Mouse (Mus musculus): Measurements from ENCODE around the gene Crygs. TPM values are rescaled to one million over a fixed set of nuclear protein-coding genes. Genes with fewer than 3 reads are reported as not detected.
A peak's percentile ranks its signal among the peaks of the same experiment; 100 is the strongest.

The Crygs gene
- total RNA-seq (2021), result not detected in 2 replicates
- long read RNA-seq, experiment 1, result 0 reads
- long read RNA-seq, experiment 2, result 0 reads

GRCm38 (mm10) chr16:22811477-22811876 is at the start of gene Crygs:
Crygs (minus strand) TSS chr16:22811577.
- no peak for DNase-seq

DNA sequence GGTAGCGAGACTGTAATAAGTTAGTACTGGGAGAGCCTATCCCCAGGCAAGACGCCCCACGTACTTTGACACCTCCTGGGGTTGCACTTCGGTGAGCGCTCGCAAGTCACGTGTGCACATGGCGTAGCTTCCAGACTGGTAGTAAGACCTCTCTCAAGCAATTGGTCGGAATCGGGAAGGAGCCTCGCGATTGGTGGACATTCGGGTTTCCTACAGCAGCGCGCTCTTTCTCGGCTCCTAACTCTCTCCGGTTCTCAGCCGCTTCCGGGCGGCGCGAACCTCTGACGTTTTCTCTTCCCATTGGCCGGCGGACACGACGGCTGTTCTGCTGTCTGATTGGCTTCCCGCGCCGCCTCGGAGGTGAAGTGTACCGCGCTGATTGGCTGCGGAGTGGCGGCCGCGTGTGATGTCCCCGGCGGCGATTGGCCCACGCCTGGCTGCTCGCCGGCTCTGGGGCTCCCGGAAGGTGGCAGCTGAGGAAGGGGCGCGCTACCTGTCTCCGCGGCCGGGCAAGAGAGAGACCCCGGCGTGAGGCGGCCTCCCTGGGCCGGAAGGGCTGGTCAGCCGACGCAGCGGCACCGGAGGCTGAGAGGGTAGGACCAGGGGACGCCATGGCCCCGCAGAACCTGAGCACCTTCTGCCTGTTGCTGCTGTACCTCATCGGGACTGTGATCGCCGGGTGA is 46.2 kb upstream of the Crygs start, which contains the start of the genes Tbccd1 and Dnajb11:
TSS of gene Tbccd1 (minus strand) at position 239 of the 683 bp plus-strand sequence.
TSS of gene Dnajb11 (plus strand) at position 415 of the 683 bp plus-strand sequence.
- DNase-seq, result peak; percentile 100

GRCm38 (mm10) chr16:22856773-22857172 is 45.4 kb upstream of the Crygs start:
- no peak for DNase-seq

DNA sequence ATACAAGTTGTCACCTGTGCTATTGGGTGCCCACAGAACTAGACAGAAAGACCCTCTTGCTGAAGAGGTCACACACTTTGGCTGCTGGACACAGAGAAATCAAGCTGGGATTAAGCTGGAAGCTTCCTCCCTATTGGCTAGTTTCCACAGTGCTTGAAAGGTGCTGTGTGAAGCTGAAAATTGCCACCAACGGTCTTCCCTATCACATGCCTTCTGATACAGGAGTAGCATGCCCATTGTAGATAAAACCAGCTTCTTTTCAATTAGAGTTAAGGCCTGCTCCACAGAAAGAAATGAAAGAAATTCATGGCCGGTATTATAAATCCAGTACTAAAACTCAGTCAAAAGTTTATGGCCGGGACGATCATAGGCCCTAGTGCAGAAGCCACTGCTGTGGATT is 41.3 kb upstream of the Crygs start:
- no peak for DNase-seq

DNA sequence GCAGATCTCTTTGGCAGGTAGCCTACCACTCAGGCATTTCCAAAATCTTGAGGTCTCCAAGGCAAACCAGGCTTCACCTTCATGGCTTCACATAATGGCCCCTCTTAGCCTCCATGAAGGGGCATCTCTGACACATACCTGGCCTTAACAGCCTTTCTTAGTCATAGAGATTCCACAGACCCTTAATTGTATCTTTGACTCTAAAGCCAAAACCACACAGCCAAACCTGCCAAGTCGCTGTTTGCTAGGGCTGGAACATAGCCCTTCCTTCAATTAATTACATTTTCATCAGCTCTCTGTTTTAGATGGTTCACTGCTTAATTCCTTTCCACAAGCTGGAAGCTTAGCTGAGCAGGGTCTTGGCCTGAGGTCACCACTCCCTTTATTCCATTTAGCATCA is 37.0 kb upstream of the Crygs start:
- DNase-seq, result no peak

GRCm38 (mm10) chr16:22847686-22848085 is 36.3 kb upstream of the Crygs start:
- DNase-seq, result no peak

GRCm38 (mm10) chr16:22845481-22845880 is 34.1 kb upstream of the Crygs start:
- DNase-seq, result peak; percentile 38

DNA sequence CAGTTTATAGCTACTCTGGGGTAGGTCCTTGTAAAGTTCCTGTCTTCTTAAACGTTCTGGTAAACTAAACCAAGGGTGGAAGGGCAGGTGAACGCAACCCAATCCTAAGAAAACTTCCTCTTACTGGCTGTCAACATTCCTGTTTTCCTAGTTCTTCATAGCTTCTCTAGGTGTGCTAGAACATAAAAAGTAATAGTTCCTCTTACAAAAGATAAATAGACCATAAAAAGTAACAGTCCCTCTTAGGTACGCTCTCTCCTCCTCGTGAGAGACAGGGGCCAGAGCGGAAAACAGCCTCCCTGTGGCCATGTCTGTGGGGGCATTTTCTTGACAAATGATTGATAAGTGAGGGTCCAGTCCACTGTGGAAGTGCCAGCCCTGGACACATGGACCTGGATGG is 33.5 kb upstream of the Crygs start:
- DNase-seq, result no peak

- DNase-seq, result peak; percentile 93
Observed at GRCm38 (mm10) chr16:22844061-22844801, 32.9 kb upstream of the Crygs start.

DNA sequence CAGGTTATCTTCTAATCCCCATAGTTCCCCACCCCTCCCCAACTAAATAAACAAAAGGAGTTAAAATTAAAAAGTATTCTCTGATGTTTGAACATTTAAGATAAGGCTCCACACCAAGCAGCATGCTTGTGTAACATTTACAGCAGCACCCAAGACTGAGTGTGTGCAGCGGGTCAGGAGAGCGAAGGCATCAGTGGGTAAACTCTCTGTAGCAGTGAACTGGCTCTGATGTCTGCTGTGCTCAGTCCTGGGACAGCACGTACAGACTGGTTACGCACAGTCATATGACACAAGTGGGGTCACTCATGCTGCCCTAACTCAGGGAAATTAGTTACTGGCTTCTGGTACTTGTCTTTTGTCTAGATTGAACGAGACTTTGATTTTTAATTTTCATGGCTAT is 31.5 kb upstream of the Crygs start:
- DNase-seq, result no peak

DNA sequence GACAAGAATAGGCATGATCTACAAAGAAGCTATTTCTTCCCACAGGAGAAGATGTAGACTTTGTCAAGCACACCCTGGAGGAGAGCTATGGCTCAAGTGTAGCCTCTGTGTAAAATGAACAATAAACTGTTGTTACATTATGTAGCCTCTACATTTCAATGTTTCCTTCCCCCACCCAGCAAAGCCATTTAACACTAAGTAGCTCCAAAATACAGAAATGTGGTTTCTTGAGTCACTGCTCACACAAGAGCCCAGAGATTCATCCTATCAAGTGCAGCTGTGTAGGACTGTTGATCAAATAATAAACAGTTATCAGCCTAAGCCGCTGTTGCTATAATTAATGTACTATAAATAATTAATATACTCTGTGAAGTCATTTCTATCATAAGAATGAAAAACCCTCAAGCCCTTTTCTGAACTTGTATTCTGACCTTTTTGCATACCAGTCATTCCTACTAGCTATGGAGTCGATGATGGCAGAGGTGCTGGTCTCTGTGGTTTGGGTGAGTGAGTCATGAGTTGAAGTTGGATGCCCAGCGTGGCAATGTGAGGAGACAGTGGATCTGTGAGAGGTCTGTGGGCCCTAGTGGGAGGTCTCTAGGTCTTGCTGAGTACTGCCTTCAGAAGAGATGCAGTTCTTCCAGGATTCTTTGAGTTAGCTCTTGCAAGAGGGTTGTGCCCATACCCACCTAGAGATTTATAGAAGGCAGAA is 27.9 kb upstream of the Crygs start:
- no peak for DNase-seq

- no peak for DNase-seq
Observed at GRCm38 (mm10) chr16:22832932-22833525, 21.7 kb upstream of the Crygs start.

DNA sequence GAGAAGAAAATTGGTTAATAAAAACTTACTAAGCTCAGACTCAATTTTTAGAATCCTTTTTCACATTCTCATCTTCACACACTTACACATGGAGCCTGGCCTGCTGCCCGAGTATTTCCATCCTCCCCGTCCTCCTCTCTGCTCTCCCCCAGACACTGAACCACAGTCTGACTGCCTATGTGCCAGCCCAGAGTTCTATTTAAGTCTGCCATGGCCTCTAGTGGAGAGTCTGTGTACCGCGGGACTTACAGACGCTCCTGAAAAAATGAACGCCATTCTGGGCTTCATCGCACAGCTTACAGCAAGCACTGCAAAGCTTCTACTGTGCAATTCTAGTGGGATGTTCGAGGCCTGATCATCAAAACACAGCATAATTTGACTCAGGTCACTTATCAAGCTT is 9.4 kb upstream of the Crygs start:
- DNase-seq, result no peak

- DNase-seq, result peak; percentile 62
Observed at GRCm38 (mm10) chr16:22807468-22808070, 3.8 kb downstream of the Crygs start.

GRCm38 (mm10) chr16:22802786-22803185 is 8.6 kb downstream of the Crygs start:
- no peak for DNase-seq

DNA sequence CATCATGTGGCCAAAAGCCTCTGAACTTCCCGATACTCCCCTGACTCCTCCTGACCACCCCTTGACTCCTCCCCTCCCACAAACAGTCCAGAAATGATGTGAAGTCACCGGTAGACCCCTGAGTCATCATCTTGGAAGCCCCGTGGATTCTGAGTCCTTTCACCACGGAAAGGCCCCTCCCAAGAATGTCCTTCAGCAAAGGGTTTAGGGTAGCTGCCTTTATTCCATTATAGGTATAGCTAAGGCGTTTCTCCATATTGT is 10.6 kb downstream of the Crygs start:
- DNase-seq, result no peak

- DNase-seq, result no peak
Observed at GRCm38 (mm10) chr16:22800026-22800848, 11.1 kb downstream of the Crygs start.

DNA sequence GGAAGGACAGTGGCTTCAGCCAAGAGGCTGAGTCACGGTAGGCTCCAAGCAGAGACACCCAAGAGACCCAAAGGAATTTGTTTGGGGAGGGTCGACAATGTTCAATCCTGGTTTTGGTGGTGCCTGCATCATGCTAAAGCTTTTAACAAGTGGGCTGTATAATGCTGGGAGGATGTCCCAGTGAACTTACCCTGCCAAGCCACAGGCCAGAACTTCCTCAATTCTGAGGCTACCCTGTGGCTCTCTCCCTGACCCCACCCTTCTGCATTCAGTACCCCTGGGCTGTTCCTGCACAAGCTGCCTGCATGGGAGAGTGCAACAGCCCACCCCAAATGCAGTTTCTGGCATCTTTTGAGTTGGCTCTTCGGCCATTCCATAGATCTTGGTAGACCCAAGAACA is 12.9 kb downstream of the Crygs start:
- no peak for DNase-seq

GRCm38 (mm10) chr16:22797521-22797920 is 13.9 kb downstream of the Crygs start:
- DNase-seq, result no peak

DNA sequence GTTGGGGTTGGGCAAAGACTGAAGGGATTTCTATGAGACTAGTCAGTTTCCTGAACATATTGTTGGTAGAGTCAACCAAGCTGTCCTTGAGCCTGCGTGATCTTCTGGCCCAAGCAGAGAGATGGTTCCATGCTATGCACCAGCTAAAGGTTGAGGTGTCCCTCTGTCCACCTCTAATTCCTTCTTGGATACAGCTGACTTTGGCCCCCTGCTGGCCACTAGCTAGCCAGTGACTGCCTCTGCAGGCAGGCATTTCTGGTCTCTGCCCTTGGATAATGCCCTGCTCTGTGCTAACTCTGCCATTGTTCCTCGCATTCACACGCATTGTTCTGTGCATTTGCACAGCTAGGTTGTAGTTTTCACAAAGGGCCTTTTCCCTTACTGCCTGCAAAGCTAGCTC is 15.9 kb downstream of the Crygs start:
- peak; percentile 38 for DNase-seq

DNA sequence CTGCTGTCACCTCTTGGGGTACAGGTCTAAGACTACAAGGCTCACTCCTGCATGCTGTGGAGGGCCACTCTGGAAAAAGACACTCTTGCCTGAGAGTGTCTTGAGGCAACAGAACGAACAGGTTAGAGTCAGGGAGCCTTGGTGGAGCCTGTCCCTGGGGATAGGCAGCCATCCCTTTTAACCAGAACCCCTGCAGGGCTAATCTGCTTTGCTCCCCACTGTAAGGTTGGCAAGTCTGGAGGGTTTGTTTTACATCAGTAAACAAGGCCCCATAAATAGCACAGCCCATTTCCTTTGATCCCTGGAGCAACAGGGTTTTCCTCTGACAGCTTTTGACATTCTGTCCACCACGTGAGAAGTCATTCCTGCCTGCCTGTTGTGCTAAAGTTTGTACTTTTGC is 20.1 kb downstream of the Crygs start:
- DNase-seq, result peak; percentile 15
